Mouse (Mus musculus) spleen, adult 12 weeks (tissue): ENCODE measurements around the gene 1700016K19Rik.
A peak's percentile ranks its signal among the peaks of the same experiment; 100 is the strongest.
"Not testable (repeated sequence)": the region's sequence is repeated elsewhere in the genome, so short reads cannot be mapped to it uniquely, and the experiment has no call there.

Experiments used
- DNase-seq: peaks from one replicate; pipeline ENCODE4 v3.0.0; 2022; ENCODE audit warnings: low spot score

The 1700016K19Rik gene

GRCm38 (mm10) chr11:75985948-75986347 lies 13.8 kb upstream of the 1700016K19Rik start:
- no peak for DNase-seq

GRCm38 (mm10) chr11:75990965-75991835 lies 8.5 kb upstream of the 1700016K19Rik start:
- no peak for DNase-seq

GRCm38 (mm10) chr11:75991911-75992310 lies 7.8 kb upstream of the 1700016K19Rik start:
- DNase-seq: no peak

GRCm38 (mm10) chr11:75992481-75992880 lies 7.2 kb upstream of the 1700016K19Rik start:
- DNase-seq: no peak

GRCm38 (mm10) chr11:75994357-75994756 lies 5.4 kb upstream of the 1700016K19Rik start:
- no peak for DNase-seq

GRCm38 (mm10) chr11:76000701-76001100 lies 989 bp downstream of the 1700016K19Rik start:
- DNase-seq: no peak

GRCm38 (mm10) chr11:76001237-76001878 lies 1.6 kb downstream of the 1700016K19Rik start:
- DNase-seq: no peak

- not testable (repeated sequence) for DNase-seq
These were observed 4.6 kb downstream of the 1700016K19Rik start for GRCm38 (mm10) chr11:76004276-76004675.

- no peak for DNase-seq
These were observed 8.4 kb downstream of the 1700016K19Rik start for GRCm38 (mm10) chr11:76008162-76008561.

- DNase-seq: no peak
These were observed 9.4 kb downstream of the 1700016K19Rik start for GRCm38 (mm10) chr11:76009101-76009500.

- DNase-seq: no peak
These were observed 11.3 kb downstream of the 1700016K19Rik start for GRCm38 (mm10) chr11:76010838-76011624.

- DNase-seq: no peak
These were observed 15.5 kb downstream of the 1700016K19Rik start for GRCm38 (mm10) chr11:76015251-76015650.

- DNase-seq: no peak
These were observed 16.1 kb downstream of the 1700016K19Rik start for GRCm38 (mm10) chr11:76015814-76016213.

- DNase-seq: no peak
These were observed 20.2 kb downstream of the 1700016K19Rik start for GRCm38 (mm10) chr11:76019879-76020278.

- no peak for DNase-seq
These were observed 21.2 kb downstream of the 1700016K19Rik start for GRCm38 (mm10) chr11:76020916-76021315.

GRCm38 (mm10) chr11:76025080-76025583 lies 25.4 kb downstream of the 1700016K19Rik start:
- no peak for DNase-seq

GRCm38 (mm10) chr11:76026527-76027138 lies 26.9 kb downstream of the 1700016K19Rik start:
- no peak for DNase-seq

GRCm38 (mm10) chr11:76027139-76028071 lies 27.7 kb downstream of the 1700016K19Rik start, which contains the start of gene Rflnb:
Rflnb (minus strand) TSS chr11:76027782.
- DNase-seq: peak; percentile 69

GRCm38 (mm10) chr11:76028072-76028465 lies 28.4 kb downstream of the 1700016K19Rik start:
- no peak for DNase-seq

- DNase-seq: no peak
These were observed 33.6 kb downstream of the 1700016K19Rik start for GRCm38 (mm10) chr11:76033359-76033758.

GRCm38 (mm10) chr11:76033836-76034235 lies 34.1 kb downstream of the 1700016K19Rik start:
- no peak for DNase-seq
